Mouse (Mus musculus): ENCODE measurements around the gene Arrdc5. TPM values are rescaled to one million over a fixed set of nuclear protein-coding genes. Genes with fewer than 3 reads are reported as not detected.

The Arrdc5 gene
- polyA plus RNA-seq (2012; rRNA removed) = not detected in 2 replicates

GRCm38 (mm10) chr17:56300186-56300585 is at the start of gene Arrdc5:
Gene Arrdc5 (minus strand): TSS chr17:56300286.

GRCm38 (mm10) chr17:56325450-56326152 is 25.5 kb upstream of the Arrdc5 start, which contains the start of gene Kdm4b:
Gene Kdm4b (plus strand): TSS chr17:56326062.

GRCm38 (mm10) chr17:56303160-56303846 is 3.2 kb upstream of the Arrdc5 start, which contains the start of gene Uhrf1:
Gene Uhrf1 (plus strand): TSS chr17:56303321.

GRCm38 (mm10) chr17:56292531-56293222 is 7.4 kb downstream of the Arrdc5 start, which contains the start of gene Plin3:
Gene Plin3 (minus strand): TSS chr17:56292873.

GRCm38 (mm10) chr17:56276643-56277566 is 23.2 kb downstream of the Arrdc5 start, which contains the start of gene Ticam1:
Gene Ticam1 (minus strand): TSS chr17:56276786.

GRCm38 (mm10) chr17:56256239-56256881 is 43.7 kb downstream of the Arrdc5 start, which contains the start of gene Fem1a:
Gene Fem1a (plus strand): TSS chr17:56256810.

Other genes starting within 250 kb of the Arrdc5 start
- 92.1 and 99.5 TPM in 2 replicates for gene Ubxn6, start 225.3 kb downstream of the Arrdc5 start, polyA plus RNA-seq (2012; rRNA removed)
- 142 and 163 TPM in 2 replicates for gene Hdgfl2, start 220.7 kb downstream of the Arrdc5 start, polyA plus RNA-seq (2012; rRNA removed)
- 0.09 and 0.10 TPM in 2 replicates for gene Plin4, start 190.5 kb downstream of the Arrdc5 start, polyA plus RNA-seq (2012; rRNA removed)
- gene Plin5, start 182.7 kb downstream of the Arrdc5 start, polyA plus RNA-seq (2012; rRNA removed) = 0.32 and 0.51 TPM in 2 replicates
- gene Lrg1, start 178.3 kb downstream of the Arrdc5 start, polyA plus RNA-seq (2012; rRNA removed) = 0.05 and 0.20 TPM in 2 replicates
- gene Sema6b, start 159.9 kb downstream of the Arrdc5 start, polyA plus RNA-seq (2012; rRNA removed) = 28.0 and 28.1 TPM in 2 replicates
- 7.1 and 8.0 TPM in 2 replicates for gene Tnfaip8l1, start 137.8 kb downstream of the Arrdc5 start, polyA plus RNA-seq (2012; rRNA removed)
- 46.5 and 54.4 TPM in 2 replicates for gene Mydgf, start 116.4 kb downstream of the Arrdc5 start, polyA plus RNA-seq (2012; rRNA removed)
- gene Dpp9, start 81.4 kb downstream of the Arrdc5 start, polyA plus RNA-seq (2012; rRNA removed) = 49.6 and 51.1 TPM in 2 replicates
- gene Fem1a, start 43.5 kb downstream of the Arrdc5 start, polyA plus RNA-seq (2012; rRNA removed) = 21.2 and 22.7 TPM in 2 replicates
- gene Ticam1, start 23.5 kb downstream of the Arrdc5 start, polyA plus RNA-seq (2012; rRNA removed) = 3.4 and 4.1 TPM in 2 replicates
- 8.4 and 12.6 TPM in 2 replicates for gene Plin3, start 7.4 kb downstream of the Arrdc5 start, polyA plus RNA-seq (2012; rRNA removed)
- 51.9 and 57.4 TPM in 2 replicates for gene Uhrf1, start 3.0 kb upstream of the Arrdc5 start, polyA plus RNA-seq (2012; rRNA removed)
- 60.9 and 62.1 TPM in 2 replicates for gene Kdm4b, start 25.8 kb upstream of the Arrdc5 start, polyA plus RNA-seq (2012; rRNA removed)
- gene Ptprs, start 176.2 kb upstream of the Arrdc5 start, polyA plus RNA-seq (2012; rRNA removed) = 1,167 and 1,339 TPM in 2 replicates
- 0.06 TPM in 1 of 2 replicates, not detected in the other for gene Znrf4, start 212.1 kb upstream of the Arrdc5 start, polyA plus RNA-seq (2012; rRNA removed)

Data from central nervous system, embryonic 14 days (tissue).